Mouse (Mus musculus): Measurements from ENCODE around the gene Rasl11a.

DNA sequence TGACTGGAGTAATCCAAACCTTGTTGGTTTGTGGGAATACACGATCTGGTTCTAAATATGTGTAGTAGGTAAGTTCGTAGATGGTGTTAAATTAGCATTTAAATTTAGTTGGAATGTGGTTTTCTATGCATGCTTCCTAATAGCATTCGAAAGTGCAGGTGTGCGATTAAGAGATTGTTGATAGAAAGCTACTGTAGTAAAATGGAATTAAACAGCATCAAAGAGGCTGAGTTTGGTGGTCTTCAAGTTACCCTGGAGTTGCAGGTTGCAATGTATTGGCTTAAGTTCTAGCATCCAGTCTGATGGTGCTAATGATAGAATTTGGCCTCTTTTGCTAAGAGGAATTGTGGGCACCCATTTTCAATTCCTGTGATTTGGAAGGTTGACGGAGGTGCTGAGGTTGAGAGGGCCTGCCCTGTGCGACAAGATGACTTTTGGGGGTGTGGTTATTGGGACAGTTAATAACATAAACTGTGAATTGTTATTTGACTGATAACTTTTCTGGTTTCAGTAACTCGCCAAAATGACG is 11.1 kb upstream of the Rasl11a start:
- TF ChIP-seq POLR2A (IDR thresholded peaks at IDR 0.05; ENCODE audit: insufficient read depth, low read depth, low read length) (no peak), CTCF (IDR thresholded peaks at IDR 0.05; ENCODE audit: insufficient read depth, low read depth, low read length) (no peak)

Measured in olfactory bulb, adult 2 months (tissue).